Mouse (Mus musculus) kidney, postnatal 36 days (tissue): ENCODE measurements around the gene Bcl2a1c.
"Not testable (repeated sequence)": the region's sequence is repeated elsewhere in the genome, so short reads cannot be mapped to it uniquely, and the experiment has no call there.

Experiments used
- DNase-seq, 2 experiments: peaks; one replicate each; pipeline ENCODE4 v3.0.0; 2021 to 2022; ENCODE audit warnings: mixed read lengths in 2 of 2

Bcl2a1c gene

GRCm38 (mm10) chr9:114329855-114330254, at the start of gene Bcl2a1c:
Gene Bcl2a1c, plus strand, starts transcription at chr9:114330135.
- DNase-seq, result not testable (repeated sequence)

DNA sequence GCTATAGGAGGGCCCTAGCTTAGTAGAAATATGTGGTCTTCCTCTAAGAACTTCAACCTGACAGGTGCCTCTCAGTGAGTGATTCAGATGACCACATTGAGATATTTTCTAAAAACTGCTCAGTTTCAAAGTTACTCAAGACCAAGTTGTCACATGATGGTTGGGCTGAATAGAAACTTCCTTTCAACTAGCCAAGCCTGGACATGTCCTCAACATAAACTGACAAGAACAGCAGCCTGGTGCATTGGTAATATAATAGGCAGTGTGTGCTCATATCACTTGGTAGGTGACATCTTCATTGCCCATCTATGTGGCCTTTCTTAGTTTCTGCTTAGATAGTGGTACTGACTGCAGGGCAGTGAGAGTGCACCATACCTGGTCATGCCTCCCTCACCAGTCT, 24.0 kb upstream of the Bcl2a1c start:
- not testable (repeated sequence) for DNase-seq

GRCm38 (mm10) chr9:114311752-114312151, 18.2 kb upstream of the Bcl2a1c start:
- DNase-seq, result not testable (repeated sequence)

DNA sequence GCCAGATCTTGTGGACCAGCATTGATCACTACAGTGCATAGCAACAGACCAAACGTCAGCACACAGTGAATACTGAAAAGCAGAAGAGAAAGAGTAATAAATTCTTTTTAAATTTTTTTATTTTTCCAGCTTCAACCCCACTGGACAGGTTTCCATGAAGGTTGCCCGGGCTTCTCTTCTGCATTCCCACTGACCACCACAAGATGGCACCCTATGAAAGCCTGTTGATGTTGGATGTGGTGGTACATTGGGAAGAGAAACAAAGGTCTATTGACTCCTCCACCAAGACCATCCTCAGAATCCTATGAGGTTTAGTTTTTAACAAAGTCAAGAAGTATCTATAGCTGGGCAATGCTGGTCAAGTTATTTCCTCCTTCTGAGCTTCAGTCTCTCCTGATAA, 11.9 kb upstream of the Bcl2a1c start:
- peak; percentile 46 to 77 for DNase-seq

GRCm38 (mm10) chr9:114326011-114326748, 3.8 kb upstream of the Bcl2a1c start:
- no peak for DNase-seq

DNA sequence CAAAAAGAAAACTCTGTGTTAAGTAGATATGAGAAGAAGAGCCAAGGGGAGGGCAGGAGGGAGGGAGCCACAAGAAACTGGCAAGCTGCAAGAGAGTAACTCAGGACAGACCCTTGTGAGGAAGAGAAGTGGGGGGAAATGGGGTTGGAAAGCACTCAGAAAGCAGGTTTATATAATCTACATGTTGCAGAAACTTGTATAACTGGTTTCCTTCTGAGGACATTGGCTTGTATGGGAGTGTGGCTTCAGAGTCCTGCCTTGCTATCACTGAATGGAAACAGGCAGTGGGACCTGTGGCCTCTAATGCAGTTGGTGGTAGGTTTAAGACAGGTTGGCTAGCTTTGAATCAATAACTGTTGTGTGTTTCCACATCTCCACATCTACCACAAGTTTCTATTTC, 1.6 kb upstream of the Bcl2a1c start:
- DNase-seq, result not testable (repeated sequence)

DNA sequence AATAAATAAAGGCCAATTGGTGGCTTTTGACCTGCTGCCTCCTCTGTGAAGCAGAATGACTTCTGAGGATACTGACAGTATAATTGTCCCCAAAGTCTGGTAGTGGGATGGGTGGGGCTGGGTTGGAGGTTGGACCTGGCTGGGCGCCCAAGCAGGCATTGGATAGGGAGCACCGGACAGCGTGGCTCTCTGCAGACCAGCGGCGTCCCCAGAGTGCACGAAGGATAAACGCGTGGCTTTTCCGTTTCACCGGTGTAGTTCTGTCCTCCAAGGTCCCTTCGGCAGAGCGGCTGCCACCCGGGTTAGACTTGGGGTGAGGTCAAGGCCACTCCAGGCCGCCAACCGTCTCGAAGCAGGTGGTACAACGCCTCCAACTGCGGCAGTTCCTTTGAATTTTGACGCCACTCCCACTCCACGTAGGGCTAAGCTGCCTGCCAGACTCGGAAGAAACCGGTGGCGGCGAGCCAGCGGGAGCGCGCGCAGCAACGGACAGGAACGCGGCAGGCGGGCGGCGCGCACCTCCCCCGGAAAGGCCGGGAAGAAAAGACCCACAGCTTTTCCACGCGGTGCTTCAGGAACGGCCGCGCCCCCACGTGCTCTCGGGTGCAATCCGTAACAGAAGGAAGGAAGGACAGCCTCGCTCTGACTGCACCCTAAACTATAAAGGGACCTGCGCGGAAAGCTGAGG, 38.0 kb downstream of the Bcl2a1c start:
- peak; percentile 87 to 94 for DNase-seq

- DNase-seq, result no peak
Measured at GRCm38 (mm10) chr9:114368471-114368858, 38.5 kb downstream of the Bcl2a1c start.

DNA sequence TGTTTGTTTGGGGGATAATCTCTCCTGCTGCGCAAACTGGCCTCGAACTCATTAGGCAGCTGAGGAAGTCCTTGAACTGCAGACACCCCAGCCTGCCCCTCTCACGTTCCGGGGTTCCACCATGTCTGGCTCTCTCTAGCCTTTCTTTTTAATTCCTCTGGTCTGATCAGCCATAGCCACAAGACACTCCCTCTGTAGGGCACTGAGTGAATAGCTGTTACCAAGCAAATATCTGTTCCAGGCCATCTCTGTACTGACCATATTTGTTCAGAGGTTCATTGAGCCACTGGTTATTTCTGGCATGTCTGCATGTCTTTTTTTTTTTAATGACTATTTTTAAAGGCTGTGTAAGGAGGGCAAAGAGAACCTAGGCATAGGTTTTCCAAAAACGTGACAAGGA, 39.5 kb downstream of the Bcl2a1c start:
- peak in 1 of 2 experiments; percentile 16 for DNase-seq

DNA sequence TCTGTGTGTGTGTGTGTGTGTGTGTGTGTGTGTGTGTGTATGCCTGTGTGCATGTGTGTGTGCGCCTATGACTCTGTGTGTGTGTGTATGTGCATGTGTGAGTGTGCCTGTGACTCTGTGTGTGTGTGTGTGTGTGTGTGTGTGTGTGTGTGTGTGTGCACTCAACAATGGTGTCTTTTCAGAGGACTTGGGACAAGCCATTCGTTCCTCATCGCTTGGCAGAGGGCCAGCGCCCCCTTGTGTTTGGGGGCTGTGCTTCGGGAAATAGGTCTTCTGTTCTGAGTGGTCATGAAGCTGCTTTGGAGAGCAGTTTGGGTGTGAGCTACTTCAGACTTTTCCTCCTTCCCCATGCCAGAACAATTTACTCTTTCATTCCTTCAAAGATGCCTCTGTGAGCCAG, 41.8 kb downstream of the Bcl2a1c start:
- DNase-seq, result not testable (repeated sequence)

- DNase-seq, result no peak
Measured at GRCm38 (mm10) chr9:114375276-114375962, 45.5 kb downstream of the Bcl2a1c start.

- DNase-seq, result no peak
Measured at GRCm38 (mm10) chr9:114377168-114377567, 47.2 kb downstream of the Bcl2a1c start.

- DNase-seq, result peak; percentile 29 to 48
Measured at GRCm38 (mm10) chr9:114379871-114380270, 49.9 kb downstream of the Bcl2a1c start.
